Mouse (Mus musculus): ENCODE measurements around the gene Sema6d.

Sema6d gene

DNA sequence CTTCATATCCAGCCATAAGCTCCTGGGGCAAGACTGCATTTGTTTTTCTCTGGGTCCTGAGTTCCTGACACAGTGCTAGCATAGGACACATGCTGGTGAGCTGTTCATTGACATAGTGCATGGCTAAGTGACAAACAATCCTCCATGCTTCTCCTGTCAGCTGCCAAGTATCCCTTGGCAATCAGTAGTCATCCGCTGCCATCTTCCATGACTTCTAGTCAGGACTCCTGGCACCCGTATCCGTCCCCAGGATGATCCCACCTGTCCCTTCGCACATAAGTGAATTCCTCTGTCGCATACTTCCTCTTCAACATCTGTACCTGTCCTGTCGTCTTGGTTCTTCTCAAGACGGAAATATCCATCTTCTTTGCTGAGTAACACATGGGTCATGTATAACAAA is 468.3 kb downstream of the Sema6d start:
- DNase-seq (ENCODE audit: low spot score) = no peak

DNA sequence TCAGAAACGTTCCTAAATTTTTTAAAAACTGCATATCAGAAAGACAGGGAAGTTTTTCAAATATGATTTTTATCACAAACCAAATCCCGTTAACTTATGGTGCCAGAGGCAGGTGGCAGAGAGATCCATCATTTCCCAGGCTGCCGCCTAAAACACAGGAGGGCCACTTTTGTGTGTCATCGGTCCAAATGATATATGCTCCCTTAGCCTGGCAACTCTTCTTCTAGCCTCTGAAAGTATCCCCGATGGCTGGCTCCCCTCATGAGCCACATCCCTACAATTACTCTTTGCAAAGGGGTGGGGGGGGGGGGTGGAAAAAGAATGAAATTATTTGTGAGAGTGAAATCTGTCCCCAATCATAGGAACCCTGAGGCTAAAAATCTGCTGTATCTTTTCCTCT is 471.9 kb downstream of the Sema6d start:
- DNase-seq (ENCODE audit: low spot score) = no peak

DNA sequence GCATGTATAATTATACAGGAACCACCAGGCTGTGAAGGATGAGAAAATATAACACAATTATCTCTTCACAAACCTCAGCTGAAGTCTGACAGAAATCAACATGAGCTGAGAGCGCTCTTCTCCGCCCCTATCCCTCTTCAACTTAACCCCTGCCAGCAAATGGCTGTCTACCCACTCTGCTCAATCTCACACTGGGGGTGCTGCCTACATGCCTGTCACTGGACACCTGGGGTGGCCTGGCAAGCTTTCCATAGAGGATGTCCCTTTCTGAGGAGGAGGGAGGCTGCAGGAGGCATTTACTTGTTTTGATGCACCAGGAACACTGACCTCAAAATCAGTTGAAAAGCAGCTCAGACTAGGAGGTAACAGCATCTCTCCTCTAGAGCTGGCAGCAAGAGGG is 472.3 kb downstream of the Sema6d start:
- DNase-seq (ENCODE audit: low spot score) = no peak

DNA sequence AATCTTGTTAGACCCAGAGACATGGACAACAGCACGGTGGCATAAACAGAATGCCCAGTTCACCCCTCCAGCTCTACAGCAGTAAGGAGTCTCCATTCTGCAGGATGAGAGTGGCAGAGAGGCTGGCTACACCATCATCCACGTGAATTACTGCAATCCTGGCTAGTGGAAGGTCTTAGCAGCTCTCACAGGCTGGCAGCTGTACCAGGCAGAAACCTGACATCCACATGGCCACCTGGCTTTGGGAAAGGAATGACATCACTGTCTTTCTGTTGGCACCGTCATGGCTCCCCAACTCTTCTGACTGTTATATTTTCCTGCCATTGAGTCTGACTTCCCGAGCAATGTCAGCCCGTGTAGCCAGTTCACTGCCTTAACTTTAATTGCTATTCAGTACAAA is 474.0 kb downstream of the Sema6d start:
- no peak for DNase-seq (ENCODE audit: low spot score)

DNA sequence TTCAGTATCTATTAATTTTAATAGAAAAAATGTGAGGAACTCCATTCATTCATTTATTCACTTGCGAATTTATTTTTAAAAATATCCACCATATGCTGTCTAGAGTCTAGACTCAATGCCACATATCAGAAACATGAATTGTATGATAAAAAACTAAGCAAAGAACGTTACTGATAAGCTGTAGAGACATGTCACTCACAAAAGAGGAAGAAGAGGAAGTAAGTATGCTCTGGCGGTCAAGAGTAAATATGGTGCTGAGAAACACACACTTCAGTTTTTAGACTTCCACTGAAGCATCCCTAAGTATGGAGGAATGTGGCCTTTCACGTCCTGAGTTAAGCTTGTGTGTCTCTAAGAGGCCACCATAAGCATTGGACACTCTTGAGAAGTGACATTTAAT is 484.0 kb downstream of the Sema6d start:
- DNase-seq (ENCODE audit: low spot score) = no peak

DNA sequence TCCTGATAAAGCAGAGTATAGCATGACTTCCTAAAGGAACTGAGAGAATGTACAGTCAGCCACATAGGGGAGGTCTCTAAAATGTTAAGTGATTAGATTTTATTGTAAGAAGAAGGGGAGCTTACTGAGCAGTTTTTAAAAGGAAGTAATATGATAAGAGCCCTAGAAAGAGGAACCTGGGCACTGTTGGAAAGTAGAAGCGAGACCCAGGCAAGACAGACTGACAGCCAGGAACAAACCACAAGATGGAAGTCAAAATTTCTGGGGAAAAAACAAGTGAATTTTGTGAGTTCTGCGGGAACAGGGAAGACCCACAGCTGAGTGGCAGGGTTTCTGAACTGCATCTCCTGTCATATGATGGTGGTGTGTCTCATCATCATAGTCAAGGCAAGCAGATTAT is 486.3 kb downstream of the Sema6d start:
- DNase-seq (ENCODE audit: low spot score) = no peak

DNA sequence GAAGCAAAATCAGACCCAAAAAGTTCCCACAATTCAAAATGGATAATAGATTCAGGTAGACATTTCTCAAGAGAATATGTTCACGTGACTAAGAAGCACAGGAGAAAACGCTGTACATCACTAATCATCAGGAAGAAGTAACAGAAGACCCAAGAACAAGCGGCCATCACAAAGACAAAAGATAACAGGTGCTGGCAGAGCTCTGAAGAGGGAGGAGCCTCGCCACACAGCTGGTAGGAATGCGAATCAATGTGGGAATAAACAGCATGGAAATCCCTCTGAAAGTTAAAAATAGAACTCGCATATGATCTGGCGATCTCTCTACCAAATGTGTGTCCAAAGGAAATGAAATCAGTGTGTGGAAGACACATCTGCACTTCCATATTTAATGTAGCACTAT is 493.8 kb downstream of the Sema6d start:
- DNase-seq (ENCODE audit: low spot score) = no peak

DNA sequence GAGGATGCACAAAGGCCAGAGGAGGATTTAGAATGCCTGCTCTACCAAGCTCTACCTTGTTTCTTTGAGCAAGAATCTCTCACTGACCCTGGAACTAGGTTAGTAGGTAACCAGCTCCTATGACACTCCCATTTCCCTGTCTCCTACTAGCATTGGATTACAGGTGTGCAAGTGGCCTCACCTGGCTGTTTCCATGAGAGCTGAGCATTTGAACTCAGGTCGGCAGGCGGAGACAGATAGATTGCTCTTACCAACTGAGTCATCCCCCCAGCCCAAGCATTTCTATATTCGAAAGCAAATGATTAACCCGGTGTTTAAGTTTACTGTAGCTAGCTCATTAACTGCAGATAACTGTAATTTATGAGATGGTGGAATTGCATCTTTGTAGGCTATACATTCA is 503.0 kb downstream of the Sema6d start:
- no peak for DNase-seq (ENCODE audit: low spot score)

DNA sequence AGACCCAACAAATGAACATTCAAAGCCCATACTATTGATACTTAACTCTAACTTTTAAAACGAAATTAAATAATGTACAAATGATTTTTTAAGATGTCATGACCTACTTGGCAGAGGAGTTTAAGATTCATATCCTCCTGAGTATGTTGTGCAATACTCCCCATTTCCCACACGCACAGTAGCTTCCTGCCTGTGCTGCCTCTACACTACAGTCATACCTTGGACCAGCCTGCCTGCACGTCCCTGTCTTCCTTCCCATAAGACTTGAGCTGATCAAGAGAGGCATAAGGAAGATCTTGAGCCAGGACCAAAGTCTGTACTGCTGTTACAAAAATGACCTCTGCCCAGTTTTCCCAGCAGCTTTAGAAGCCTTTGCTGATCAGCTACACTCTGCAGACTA is 509.2 kb downstream of the Sema6d start:
- DNase-seq (ENCODE audit: low spot score) = no peak

DNA sequence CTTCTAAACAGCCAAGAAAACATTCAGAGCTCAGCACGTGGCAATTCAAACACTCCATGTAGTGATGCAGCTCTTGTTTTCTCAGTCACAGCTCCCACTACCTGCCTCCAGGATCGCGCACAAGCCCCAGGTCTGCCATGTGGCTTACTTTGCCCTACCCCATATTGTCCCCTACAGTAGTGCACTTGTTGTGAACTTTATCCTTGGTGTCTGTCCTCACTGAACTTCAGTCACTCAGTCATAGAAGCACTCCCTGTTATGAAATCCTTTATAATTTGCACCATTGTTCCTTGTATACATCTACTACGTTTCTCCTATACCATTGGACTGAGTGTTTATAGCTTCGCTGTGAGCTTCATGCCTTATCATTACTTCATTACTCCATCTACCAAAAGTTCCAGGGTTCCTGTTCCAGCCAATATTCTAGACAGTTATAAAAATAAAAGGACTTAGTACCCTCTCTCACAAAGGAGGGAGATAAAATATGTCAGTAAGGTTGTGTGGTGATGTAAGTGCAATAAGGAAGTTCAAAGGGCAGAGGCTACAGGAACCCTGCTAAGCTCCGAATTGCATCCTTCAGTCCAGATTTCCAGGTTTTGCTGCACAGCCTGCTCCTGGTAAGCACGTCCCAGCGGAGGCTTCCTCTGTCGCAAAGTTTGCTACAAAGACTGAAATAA is 512.1 kb downstream of the Sema6d start:
- no peak for DNase-seq (ENCODE audit: low spot score)

DNA sequence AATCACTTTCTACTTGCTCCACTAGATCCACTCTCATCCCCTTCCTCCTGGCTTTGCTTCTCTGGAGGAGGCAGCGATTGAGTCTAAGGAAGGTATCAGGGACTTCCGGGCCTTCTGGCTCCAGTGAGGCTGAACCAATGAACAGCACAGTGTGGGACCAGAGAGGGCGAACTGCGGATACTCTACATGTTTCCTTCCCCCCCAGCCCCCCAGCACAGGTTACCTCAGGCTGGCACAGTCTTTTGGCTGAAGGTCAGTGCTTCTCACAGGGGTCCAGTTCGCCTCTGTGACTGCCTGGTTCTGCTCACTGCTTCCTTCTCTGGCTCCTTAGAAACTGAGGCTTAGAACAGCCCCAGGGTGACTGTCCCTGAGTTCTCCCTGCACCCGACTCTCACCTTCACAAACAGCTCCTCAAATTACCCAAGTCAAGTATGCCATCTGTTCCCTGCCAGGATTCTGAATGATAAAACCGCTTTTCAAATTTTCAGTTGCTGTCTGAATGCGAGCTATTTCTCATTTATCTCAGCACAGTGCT is 512.7 kb downstream of the Sema6d start:
- DNase-seq (ENCODE audit: low spot score) = no peak

DNA sequence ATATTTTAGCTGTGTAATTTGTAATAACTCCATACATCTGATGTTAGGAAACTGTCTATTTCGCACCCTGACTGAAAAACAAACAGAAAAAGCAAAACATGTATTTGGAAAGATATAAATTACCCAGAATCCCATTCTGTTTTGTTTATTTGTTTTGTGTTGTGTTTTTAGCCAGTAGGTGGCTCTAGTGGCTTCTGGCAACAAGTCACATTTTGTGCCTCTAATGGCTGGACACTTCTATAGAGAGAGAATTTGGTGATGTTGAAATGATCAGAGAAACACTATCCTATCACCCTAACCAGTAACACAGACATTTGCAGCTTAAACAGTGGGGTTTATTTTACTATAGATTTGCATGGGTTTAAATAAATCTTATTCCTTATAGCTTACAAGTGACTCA is 515.6 kb downstream of the Sema6d start:
- no peak for DNase-seq (ENCODE audit: low spot score)

DNA sequence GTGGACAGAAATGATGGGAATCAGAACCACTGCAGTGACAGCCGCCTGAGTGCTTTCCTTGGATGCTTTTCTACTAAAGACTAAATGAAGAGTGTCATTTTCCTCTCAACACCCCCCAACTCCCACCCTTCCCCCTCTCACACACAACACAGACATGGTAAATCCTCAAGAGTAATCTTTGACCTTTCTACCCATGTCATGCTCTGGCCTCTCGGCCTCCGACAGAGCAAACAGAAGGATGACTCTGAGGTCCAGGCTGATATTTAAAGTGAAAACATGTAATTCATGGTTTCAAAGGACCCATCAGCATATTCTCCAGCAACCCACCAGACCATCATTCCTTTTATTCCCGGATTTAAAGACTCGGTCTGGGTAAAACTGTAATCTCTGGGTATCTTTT is 518.2 kb downstream of the Sema6d start:
- DNase-seq (ENCODE audit: low spot score) = no peak

DNA sequence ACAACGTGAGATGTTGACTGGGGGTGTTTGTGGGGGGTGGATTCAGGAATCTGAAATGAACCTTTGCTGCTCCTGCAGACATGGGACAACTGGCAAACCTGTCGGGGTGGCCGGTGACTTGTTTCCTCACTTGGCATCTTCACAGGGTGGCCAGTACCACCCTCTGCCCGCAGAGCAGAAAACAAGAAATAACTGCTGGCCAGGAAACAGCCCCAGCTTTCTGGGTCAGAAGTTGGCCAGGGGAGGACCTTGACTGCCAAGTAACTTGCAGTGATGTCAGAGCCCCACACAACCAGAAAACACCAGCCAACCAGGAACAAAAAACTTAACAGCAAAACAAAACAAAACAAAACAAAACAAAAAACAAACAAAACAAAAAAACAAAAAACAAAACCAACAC is 518.8 kb downstream of the Sema6d start:
- DNase-seq (ENCODE audit: low spot score) = no peak

DNA sequence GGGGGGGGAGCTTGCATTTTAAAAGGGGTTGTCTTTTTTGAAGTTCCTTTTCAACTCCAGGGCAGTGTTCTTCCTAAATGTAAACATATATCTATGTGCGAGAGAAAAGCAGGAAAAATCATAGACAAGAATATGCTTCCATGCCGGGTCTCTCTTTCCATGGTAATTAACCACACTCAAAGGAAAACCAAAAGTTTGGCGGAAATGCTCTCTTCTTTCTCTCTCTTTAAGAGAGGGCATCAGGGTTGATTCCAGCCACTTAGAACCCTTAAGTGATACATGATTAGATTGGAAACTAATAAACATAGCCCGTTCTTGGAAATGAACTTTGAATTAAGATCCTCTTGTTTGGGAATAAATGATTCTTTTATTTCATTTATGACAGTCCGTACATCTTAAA is 519.2 kb downstream of the Sema6d start:
- no peak for DNase-seq (ENCODE audit: low spot score)

DNA sequence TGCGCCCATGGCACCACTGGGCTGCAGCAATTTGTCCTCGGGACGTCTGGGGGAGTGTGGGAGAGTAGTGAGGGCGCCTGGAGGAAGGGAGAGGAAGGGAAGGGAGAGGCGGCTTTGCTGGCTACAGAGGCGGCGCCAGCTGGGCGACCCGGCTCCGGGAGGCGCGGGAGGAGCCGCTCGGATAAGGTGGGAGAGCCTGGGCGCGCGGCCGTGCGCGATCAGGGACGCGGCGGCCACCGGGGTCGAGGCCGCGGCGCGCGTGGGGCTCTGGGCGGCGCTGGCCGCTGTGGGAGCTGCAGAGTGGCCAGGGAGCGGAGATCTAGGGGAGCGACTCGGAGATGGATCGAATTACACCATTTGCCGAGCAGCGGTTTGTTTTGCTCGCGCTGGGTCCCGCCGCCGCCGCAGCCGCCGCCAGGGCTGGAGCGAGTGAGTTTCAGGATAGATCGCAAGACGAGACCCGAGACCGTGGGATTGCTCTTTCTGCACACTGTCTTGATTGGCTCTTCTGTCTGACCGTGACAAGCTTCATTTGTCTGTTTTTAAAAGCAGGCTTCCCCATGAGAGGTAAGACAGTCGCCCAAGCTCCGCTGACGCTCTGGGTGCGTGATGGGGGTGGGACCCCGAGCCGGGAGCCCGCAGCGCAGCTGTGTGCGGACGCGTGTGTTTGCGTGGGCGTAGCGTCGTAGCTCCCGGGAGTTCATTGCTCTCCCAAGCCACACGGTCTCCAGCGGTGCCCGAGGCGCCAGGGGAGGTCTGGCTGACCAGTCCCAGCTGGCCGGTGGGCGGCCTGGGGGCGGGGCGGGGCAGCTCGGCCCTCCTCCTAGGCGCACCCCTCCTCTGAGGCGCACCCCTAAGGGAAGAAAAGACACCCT is 520.2 kb downstream of the Sema6d start:
- DNase-seq (ENCODE audit: low spot score) = peak; percentile 75

DNA sequence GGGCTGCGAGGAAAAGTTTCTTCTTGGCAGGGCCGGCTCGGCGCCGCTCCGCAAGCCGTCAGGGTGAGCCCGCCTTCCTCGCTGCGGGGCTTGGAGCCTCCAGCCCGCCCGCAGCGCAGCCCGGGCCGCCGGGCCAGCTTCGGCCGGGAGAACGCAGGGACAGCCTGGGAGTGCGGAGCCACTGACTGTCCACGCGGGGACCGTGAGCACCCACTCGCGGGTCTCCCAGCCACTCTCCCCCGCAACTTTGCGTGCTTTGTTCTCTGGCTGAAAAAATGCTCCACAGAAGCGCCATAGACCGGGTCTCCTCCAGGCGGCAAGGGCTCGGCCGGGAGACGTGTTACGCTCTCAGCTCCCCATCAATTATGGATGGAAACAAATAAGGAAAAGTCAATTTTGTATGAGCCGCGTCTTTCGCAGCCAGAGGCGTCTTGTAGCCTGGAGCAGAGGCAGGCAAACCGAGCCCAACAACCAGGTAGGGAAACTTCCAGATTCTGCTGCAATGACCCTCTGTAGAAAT is 520.9 kb downstream of the Sema6d start:
- DNase-seq (ENCODE audit: low spot score) = no peak

DNA sequence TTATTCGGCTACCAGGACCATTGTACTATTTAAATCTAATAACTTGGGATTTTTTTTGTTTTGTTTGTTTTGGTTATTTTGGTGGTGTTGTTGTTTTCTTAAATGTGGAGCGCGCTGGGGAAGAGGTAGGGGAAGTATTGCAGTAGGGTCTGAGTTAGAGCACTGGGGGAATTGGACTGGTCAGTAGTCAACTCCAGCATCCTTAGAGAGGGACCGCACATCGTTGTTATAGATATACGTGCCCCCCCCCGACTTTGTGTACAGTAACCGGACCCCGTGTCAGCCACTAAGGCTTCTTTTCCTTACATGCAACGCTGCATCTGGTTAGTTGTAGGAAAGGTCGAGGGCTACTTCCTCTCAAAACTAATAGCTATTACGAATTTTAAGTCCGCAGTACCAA is 521.5 kb downstream of the Sema6d start:
- DNase-seq (ENCODE audit: low spot score) = no peak

DNA sequence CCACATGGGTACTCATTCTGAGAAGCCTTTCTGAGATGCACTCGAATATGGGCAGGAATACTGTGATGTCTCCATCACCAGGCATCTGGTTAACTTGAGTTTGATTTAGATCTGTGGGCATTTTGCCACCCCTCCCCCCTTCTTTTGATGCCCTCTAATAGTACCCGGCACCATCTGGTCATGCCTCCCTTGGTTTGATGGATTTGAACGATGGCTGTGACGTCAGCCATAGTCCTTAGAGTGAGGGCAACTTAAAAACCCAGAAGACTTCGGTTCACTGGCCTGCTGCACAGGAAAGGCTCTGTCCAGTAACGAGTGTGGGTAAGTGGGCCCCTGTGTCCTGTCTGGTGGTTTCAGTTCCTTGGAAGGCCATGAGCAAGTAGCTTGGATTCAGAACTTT is 522.5 kb downstream of the Sema6d start:
- no peak for DNase-seq (ENCODE audit: low spot score)

DNA sequence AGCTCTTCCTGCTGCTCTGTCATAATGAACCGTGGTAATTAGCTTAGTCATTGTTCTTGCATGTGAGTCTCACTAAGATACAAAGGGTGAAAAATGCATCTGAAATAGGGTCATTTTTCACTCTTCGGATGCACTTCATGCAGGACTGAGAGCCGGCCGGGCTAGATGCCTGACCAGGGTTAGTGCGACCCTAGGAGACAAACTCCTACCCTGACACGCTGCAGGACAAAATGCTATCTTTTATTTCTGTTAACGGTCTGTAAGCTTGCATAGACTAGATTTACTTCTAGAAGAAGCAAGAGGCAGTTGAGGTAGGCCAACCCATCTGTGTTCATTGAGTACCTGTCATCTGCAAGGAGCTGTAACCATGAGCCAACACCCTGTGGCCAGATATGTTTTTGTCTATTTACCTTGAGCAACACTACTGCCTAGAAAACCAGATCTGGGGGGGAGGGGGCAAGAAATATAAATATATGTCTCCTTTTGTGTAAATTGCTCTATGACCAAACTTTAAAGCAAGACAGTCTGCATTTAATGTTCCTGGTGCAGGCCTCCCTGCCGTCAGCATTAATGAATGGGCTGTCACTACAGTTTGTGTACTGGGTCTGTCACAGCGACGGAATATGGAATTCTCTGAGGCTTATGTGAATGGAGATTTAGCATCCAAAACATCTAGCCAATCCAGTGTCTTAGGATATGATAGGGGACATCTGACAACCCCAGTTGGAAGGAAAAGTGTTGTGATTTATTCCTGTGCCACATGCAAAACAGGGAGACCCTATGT is 523.1 kb downstream of the Sema6d start:
- no peak for DNase-seq (ENCODE audit: low spot score)

DNA sequence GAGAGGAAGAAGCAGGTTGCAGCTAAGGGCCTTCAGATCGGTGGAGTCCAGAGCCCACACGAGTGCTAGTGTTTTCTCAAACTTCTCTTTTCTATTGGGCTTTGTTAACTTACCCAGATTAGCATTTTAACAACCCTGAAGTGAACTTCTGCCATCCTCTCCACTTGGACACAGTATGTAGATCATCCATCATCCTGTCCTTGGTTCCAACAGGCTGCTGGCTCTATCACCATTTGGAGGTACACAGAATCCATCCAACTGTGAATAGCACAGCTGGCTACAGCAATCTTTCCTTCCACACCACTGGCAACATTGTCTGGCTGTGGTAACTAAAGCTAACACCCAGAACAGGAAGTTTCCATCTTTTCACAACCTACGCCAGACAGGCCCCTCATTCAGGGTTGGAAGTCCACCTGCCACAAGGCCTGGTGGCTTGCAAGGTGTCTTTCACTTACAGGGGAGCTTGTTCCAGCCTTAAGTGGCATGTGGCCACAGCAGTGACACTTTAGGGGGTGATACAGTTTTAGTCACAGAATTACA is 524.0 kb downstream of the Sema6d start:
- no peak for DNase-seq (ENCODE audit: low spot score)

DNA sequence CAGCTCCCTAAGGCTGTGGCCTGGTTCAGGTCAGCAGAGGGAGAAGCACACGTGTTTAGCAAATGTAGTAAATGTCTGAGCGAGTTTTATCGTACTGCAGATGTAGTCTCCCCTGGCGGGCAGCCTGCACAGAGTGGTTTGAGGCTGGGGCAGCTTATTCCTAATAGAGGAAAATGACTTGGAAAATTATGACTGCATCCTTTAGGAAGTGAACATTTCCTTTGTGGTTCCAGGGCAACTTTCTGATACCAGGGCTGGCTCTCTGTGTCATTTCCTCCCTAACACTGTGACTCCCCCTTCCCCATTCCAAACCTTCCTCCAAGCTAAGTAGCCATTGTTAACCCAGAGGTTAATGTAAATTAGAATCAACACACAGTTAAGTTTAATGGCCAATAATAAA is 527.0 kb downstream of the Sema6d start:
- no peak for DNase-seq (ENCODE audit: low spot score)
